Mouse (Mus musculus) MEL (cell line): ENCODE results near the gene Olfr452. TPM values are rescaled to one million over a fixed set of nuclear protein-coding genes. Genes with fewer than 3 reads are reported as not detected.

ENCODE experiments used
- DNase-seq: peaks from one replicate; pipeline ENCODE4 v3.0.0; 2011; ENCODE audit warnings: low read depth, low spot score
- H3K27ac ChIP-seq: 2 replicates; pipeline ENCODE4 v1.5.1; 2012; ENCODE audit warnings: low read depth, mild to moderate bottlenecking, control low read depth, low read length, moderate library complexity; ENCODE audit not compliant: control insufficient read depth
- H3K27me3 ChIP-seq, 2 experiments: fragments of 150-350 bp in 1 of 2; sonication (generic) in 1 of 2; 2 replicates each; pipeline ENCODE4 v1.6.1; 2012; ENCODE audit warnings: low read length in 2 of 2, mild to moderate bottlenecking in 2 of 2, improper control_type of control experiment in 1 of 2, moderate library complexity in 1 of 2; ENCODE audit not compliant: insufficient read depth in 2 of 2, control insufficient read depth in 1 of 2
- H3K36me3 ChIP-seq, 2 experiments: 2 replicates each; pipeline ENCODE4 v1.6.1; 2012 to 2014; ENCODE audit warnings: low read length in 2 of 2, improper control_type of control experiment in 1 of 2, inconsistent platforms in 1 of 2, mild to moderate bottlenecking in 1 of 2; ENCODE audit not compliant: insufficient read depth in 2 of 2, control insufficient read depth in 1 of 2
- H3K4me1 ChIP-seq, 2 experiments: fragments of 150-350 bp in 1 of 2; sonication (generic) in 1 of 2; 2 replicates each; pipeline ENCODE4 v1.6.1; 2012; ENCODE audit warnings: low read length in 2 of 2, improper control_type of control experiment in 1 of 2, mild to moderate bottlenecking in 1 of 2; ENCODE audit not compliant: insufficient read depth in 2 of 2, control insufficient read depth in 1 of 2
- H3K4me3 ChIP-seq, 2 experiments: fragments of 150-350 bp in 1 of 2; sonication (generic) in 1 of 2; 2 replicates each; pipeline ENCODE4 v1.5.1; 2012; ENCODE audit warnings: low read depth in 2 of 2, low read length in 2 of 2, mild to moderate bottlenecking in 2 of 2, moderate library complexity in 2 of 2, control low read depth in 1 of 2, improper control_type of control experiment in 1 of 2; ENCODE audit not compliant: control insufficient read depth in 1 of 2, insufficient read depth in 1 of 2
- H3K79me2 ChIP-seq: 2 replicates; pipeline ENCODE4 v1.6.1; 2012; ENCODE audit warnings: mild to moderate bottlenecking, low read length, moderate library complexity; ENCODE audit not compliant: control insufficient read depth, poor library complexity, insufficient read depth
- H3K9ac ChIP-seq: 2 replicates; pipeline ENCODE4 v1.6.1; 2012; ENCODE audit warnings: low read depth, mild to moderate bottlenecking, control low read depth, low read length, moderate library complexity; ENCODE audit not compliant: control insufficient read depth, poor library complexity, severe bottlenecking
- H3K9me3 ChIP-seq: fragments of 150-350 bp; sonication (generic); replicated peaks from 2 replicates; pipeline ENCODE4 v1.6.1; 2012; ENCODE audit warnings: mild to moderate bottlenecking, low read length, improper control_type of control experiment, moderate library complexity; ENCODE audit not compliant: insufficient read depth
- CHD1 ChIP-seq: IDR thresholded peaks from 2 replicates; pipeline ENCODE4 v1.6.1; 2012; ENCODE audit warnings: low read depth, mild to moderate bottlenecking, inconsistent platforms, low read length, improper control_type of control experiment
- CHD2 ChIP-seq: IDR thresholded peaks from 2 replicates; pipeline ENCODE4 v1.6.1; 2011; ENCODE audit warnings: low read length, improper control_type of control experiment
- CTCF ChIP-seq, 3 experiments: IDR thresholded peaks in 2 of 3; conservative IDR thresholded peaks in 1 of 3; 2 replicates each; pipeline ENCODE4 v1.5.1; 2011 to 2012; ENCODE audit warnings: low read length in 3 of 3, low read depth in 2 of 3, mild to moderate bottlenecking in 2 of 3, improper control_type of control experiment in 1 of 3, inconsistent platforms in 1 of 3, mixed read lengths in 1 of 3, moderate library complexity in 1 of 3; ENCODE audit not compliant: control insufficient read depth in 1 of 3, insufficient read depth in 1 of 3, poor library complexity in 1 of 3, severe bottlenecking in 1 of 3
- ELF1 ChIP-seq: IDR thresholded peaks from 2 replicates; pipeline ENCODE4 v1.6.1; 2014; ENCODE audit warnings: low read depth, mild to moderate bottlenecking, inconsistent platforms, low read length, improper control_type of control experiment, moderate library complexity
- EP300 ChIP-seq, 2 experiments: IDR thresholded peaks; 2 replicates each; pipeline ENCODE4 v1.6.1; 2011; ENCODE audit warnings: improper control_type of control experiment in 2 of 2, low read length in 2 of 2, low read depth in 1 of 2, mild to moderate bottlenecking in 1 of 2
- GABPA ChIP-seq: IDR thresholded peaks from 2 replicates; pipeline ENCODE4 v1.6.1; 2012; ENCODE audit warnings: low read depth, mild to moderate bottlenecking, inconsistent platforms, low read length, improper control_type of control experiment, moderate library complexity
- GATA1 ChIP-seq: IDR thresholded peaks from 2 replicates; pipeline ENCODE4 v1.6.1; 2011; ENCODE audit warnings: low read depth, low read length, improper control_type of control experiment
- HCFC1 ChIP-seq: IDR thresholded peaks from 2 replicates; pipeline ENCODE4 v1.6.1; 2012; ENCODE audit warnings: low read depth, mild to moderate bottlenecking, inconsistent platforms, low read length, improper control_type of control experiment, moderate library complexity
- JUND ChIP-seq: IDR thresholded peaks from 2 replicates; pipeline ENCODE4 v1.6.1; 2011; ENCODE audit warnings: low read depth, mild to moderate bottlenecking, improper control_type of control experiment, low read length
- KAT2A ChIP-seq: conservative IDR thresholded peaks from 2 replicates; pipeline ENCODE4 v1.6.1; 2012; ENCODE audit warnings: low read depth, low read length, improper control_type of control experiment, inconsistent platforms
- MAFK ChIP-seq: IDR thresholded peaks from 2 replicates; pipeline ENCODE4 v1.6.1; 2011; ENCODE audit warnings: low read depth, mild to moderate bottlenecking, low read length, improper control_type of control experiment, borderline replicate concordance
- MAX ChIP-seq: IDR thresholded peaks from 2 replicates; pipeline ENCODE4 v1.6.1; 2011; ENCODE audit warnings: low read length, improper control_type of control experiment
- MEF2A ChIP-seq: IDR thresholded peaks from 2 replicates; pipeline ENCODE4 v1.6.1; 2014; ENCODE audit warnings: low read depth, mild to moderate bottlenecking, inconsistent platforms, low read length, improper control_type of control experiment; ENCODE audit not compliant: poor library complexity, insufficient replicate concordance, severe bottlenecking; ENCODE audit errors: extremely low read depth
- MXI1 ChIP-seq: IDR thresholded peaks from 2 replicates; pipeline ENCODE4 v1.6.1; 2011; ENCODE audit warnings: mild to moderate bottlenecking, low read depth, low read length, improper control_type of control experiment
- MYB ChIP-seq: IDR thresholded peaks from 2 replicates; pipeline ENCODE4 v1.6.1; 2011; ENCODE audit warnings: mild to moderate bottlenecking, low read depth, low read length, improper control_type of control experiment
- NELFE ChIP-seq: IDR thresholded peaks from 2 replicates; pipeline ENCODE4 v1.6.1; 2011; ENCODE audit warnings: low read depth, low read length, improper control_type of control experiment
- POLR2A ChIP-seq, 2 experiments: IDR thresholded peaks; 2 replicates each; pipeline ENCODE4 v1.6.1; 2011 to 2012; ENCODE audit warnings: low read length in 2 of 2, mild to moderate bottlenecking in 2 of 2, control low read depth in 1 of 2, improper control_type of control experiment in 1 of 2, low read depth in 1 of 2, moderate library complexity in 1 of 2; ENCODE audit not compliant: control insufficient read depth in 1 of 2, insufficient read depth in 1 of 2, poor library complexity in 1 of 2
- POLR2AphosphoS2 ChIP-seq: IDR thresholded peaks from 2 replicates; pipeline ENCODE4 v1.6.1; 2011; ENCODE audit warnings: low read length, improper control_type of control experiment
- POLR2AphosphoS5 ChIP-seq: IDR thresholded peaks from 2 replicates; pipeline ENCODE4 v1.6.1; 2012; ENCODE audit warnings: low read depth, borderline replicate concordance, mild to moderate bottlenecking, inconsistent platforms, low read length, moderate library complexity, mixed read lengths
- RCOR1 ChIP-seq: IDR thresholded peaks from 2 replicates; pipeline ENCODE4 v1.6.1; 2012; ENCODE audit warnings: low read depth, mild to moderate bottlenecking, inconsistent platforms, low read length, improper control_type of control experiment
- SIN3A ChIP-seq: IDR thresholded peaks from 2 replicates; pipeline ENCODE4 v1.6.1; 2012; ENCODE audit warnings: low read length, improper control_type of control experiment, inconsistent platforms
- SMC3 ChIP-seq: IDR thresholded peaks from 2 replicates; pipeline ENCODE4 v1.6.1; 2011; ENCODE audit warnings: low read depth, low read length, improper control_type of control experiment
- TBP ChIP-seq: IDR thresholded peaks from 2 replicates; pipeline ENCODE4 v1.8.0; 2011; ENCODE audit warnings: low read depth, low read length, improper control_type of control experiment
- TCF12 ChIP-seq: IDR thresholded peaks from 2 replicates; pipeline ENCODE4 v1.6.1; 2014; ENCODE audit warnings: low read depth, mild to moderate bottlenecking, inconsistent platforms, low read length, improper control_type of control experiment, moderate library complexity
- UBTF ChIP-seq: IDR thresholded peaks from 2 replicates; pipeline ENCODE4 v1.6.1; 2012; ENCODE audit warnings: low read depth, mild to moderate bottlenecking, inconsistent platforms, low read length, improper control_type of control experiment, moderate library complexity, borderline replicate concordance; ENCODE audit not compliant: insufficient read depth
- USF1 ChIP-seq: IDR thresholded peaks from 2 replicates; pipeline ENCODE4 v1.6.1; 2014; ENCODE audit warnings: low read depth, mild to moderate bottlenecking, inconsistent platforms, low read length, improper control_type of control experiment, moderate library complexity
- ZNF384 ChIP-seq: IDR thresholded peaks from 2 replicates; pipeline ENCODE4 v1.6.1; 2012; ENCODE audit warnings: low read depth, mild to moderate bottlenecking, inconsistent platforms, low read length, improper control_type of control experiment
- polyA plus RNA-seq, 2 experiments: library from polyadenylated mRNA; stranded (reverse) in 1 of 2; unstranded in 1 of 2; fragments of >175 nt in 1 of 2; fragments of >200 nt in 1 of 2; gene quantifications; 2 replicates each; pipeline versions ENCODE4 v1.2.1 to v1.2.4; 2012; ENCODE audit warnings: low replicate concordance in 2 of 2, low read depth in 1 of 2; ENCODE audit not compliant: insufficient read length in 2 of 2, insufficient read depth in 1 of 2, missing spikeins in 1 of 2
- total RNA-seq: library from RNA; depleted of rRNA; stranded (reverse); fragments of 300-350 nt; gene quantifications from 2 replicates; pipeline ENCODE4 v1.2.3, GENCODE M21; 2012

Olfr452 gene
- total and polyA plus RNA-seq, 3 experiments, result not detected

DNA sequence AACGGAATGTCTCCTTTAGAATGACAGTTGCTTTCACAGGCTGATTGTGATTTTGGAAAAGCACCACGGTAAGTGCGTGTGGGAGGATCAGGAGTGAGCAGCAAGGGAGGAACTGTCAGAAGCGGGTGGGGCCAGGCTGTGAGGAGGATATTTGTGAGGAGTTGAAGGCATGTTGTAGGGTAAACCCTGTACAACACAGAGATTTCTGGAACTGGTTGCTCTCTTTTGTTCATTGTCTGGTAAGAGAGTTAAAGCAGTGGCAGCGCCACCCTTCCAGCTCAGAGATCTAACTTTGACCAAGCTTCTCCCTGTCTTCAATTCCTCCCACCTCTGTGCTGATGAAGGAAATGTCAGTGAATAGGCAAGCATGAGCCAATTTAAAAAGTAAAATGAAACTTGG lies 42.6 kb upstream of the Olfr452 start:
- TF ChIP-seq JUND, result no peak
- no peak for TF ChIP-seq MYB
- TF ChIP-seq MAX, result no peak
- TF ChIP-seq EP300 (IDR thresholded peaks at IDR 0.05; ENCODE audit: low read depth in 1 of 2, low read length in 2 of 2), result no peak
- no peak for TF ChIP-seq USF1
- no peak for TF ChIP-seq SIN3A
- TF ChIP-seq ELF1, result no peak
- TF ChIP-seq POLR2AphosphoS2, result no peak
- TF ChIP-seq NELFE, result no peak
- no peak for TF ChIP-seq CHD1
- TF ChIP-seq POLR2A (IDR thresholded peaks at IDR 0.05; ENCODE audit: control insufficient read depth in 1 of 2, insufficient read depth in 1 of 2, low read depth in 1 of 2, low read length in 2 of 2, poor library complexity in 1 of 2), result no peak
- TF ChIP-seq KAT2A, result no peak
- TF ChIP-seq TBP, result no peak
- no peak for TF ChIP-seq GATA1
- no peak for TF ChIP-seq ZNF384
- no peak for TF ChIP-seq UBTF
- TF ChIP-seq MXI1, result no peak
- TF ChIP-seq GABPA, result no peak
- H3K4me1 ChIP-seq, result no peaks in the 10 kb centered on the region

DNA sequence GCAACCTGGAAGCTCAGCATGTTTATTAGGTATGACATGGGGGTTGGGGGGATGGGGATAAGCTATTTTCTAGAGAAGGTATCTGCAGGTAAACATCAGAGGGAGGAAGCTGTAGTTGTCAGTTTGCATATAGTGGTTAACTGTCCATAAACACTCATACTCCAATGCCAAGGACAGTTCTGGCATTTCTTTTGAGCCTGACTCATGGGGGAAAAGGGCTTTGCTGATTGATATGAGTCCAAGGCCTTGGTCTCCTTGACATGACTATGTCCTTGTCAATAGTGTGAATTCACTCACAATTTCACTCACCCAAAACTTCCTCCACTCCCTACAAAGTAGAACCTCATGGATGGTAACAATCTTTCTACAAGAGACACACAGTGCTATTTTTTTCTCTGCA lies 37.0 kb upstream of the Olfr452 start:
- Histone ChIP-seq H3K27ac (no peak overlapping the region), H3K9ac (no peak overlapping the region), H3K9me3 (no peaks in the 10 kb centered on the region), H3K79me2 (no peaks in the 10 kb centered on the region), H3K36me3 (no peaks in the 10 kb centered on the region), H3K4me1 (no peaks in the 10 kb centered on the region), H3K4me3 (no peak overlapping the region), H3K27me3 (no peaks in the 10 kb centered on the region)
- TF ChIP-seq MAFK (no peak), CTCF (IDR thresholded peaks at IDR 0.05 in 2 of 3, conservative IDR thresholded peaks at IDR 0.05 in 1 of 3; ENCODE audit: control insufficient read depth in 1 of 3, insufficient read depth in 1 of 3, low read depth in 2 of 3, low read length in 3 of 3, poor library complexity in 1 of 3, severe bottlenecking in 1 of 3) (no peak), TCF12 (no peak), RCOR1 (no peak), POLR2AphosphoS5 (no peak), CHD2 (no peak), HCFC1 (no peak), SIN3A (no peak), NELFE (no peak), POLR2A (IDR thresholded peaks at IDR 0.05; ENCODE audit: control insufficient read depth in 1 of 2, insufficient read depth in 1 of 2, low read depth in 1 of 2, low read length in 2 of 2, poor library complexity in 1 of 2) (no peak), MEF2A (no peak), GATA1 (no peak), MYB (no peak), ELF1 (no peak), EP300 (IDR thresholded peaks at IDR 0.05; ENCODE audit: low read depth in 1 of 2, low read length in 2 of 2) (no peak), MAX (no peak), SMC3 (no peak)
- DNase-seq, result no peak

More for the DNA sequence above, 42.6 kb upstream of the Olfr452 start:
- Histone ChIP-seq H3K9ac (no peak overlapping the region), H3K36me3 (no peaks in the 10 kb centered on the region), H3K27ac (no peak overlapping the region), H3K79me2 (no peaks in the 10 kb centered on the region), H3K4me3 (no peak overlapping the region), H3K9me3 (no peaks in the 10 kb centered on the region), H3K27me3 (no peaks in the 10 kb centered on the region)
- no peak for DNase-seq
